Mouse (Mus musculus) midbrain, embryonic 13.5 days (tissue): ENCODE data around the gene Fbxo46. TPM values are rescaled to one million over a fixed set of nuclear protein-coding genes. Genes with fewer than 3 reads are reported as not detected.
"Not testable (repeated sequence)": the region's sequence is repeated elsewhere in the genome, so short reads cannot be mapped to it uniquely, and the experiment has no call there.

Source experiments
- ATAC-seq: fragments of 200-750 bp; cut with Nextera tagmentation; 2 replicates; pipeline ENCODE4 v1.8.0; 2017; ENCODE audit warnings: mild to moderate bottlenecking, moderate TSS enrichment, moderate library complexity
- H3K27ac ChIP-seq: fragments of 300-500 bp; sonication (generic); 2 replicates; pipeline ENCODE4 v1.5.1; 2015; ENCODE audit warnings: inconsistent platforms, mild to moderate bottlenecking, moderate library complexity
- H3K27me3 ChIP-seq: fragments of 300-500 bp; sonication (generic); 2 replicates; pipeline ENCODE4 v1.6.1; 2015; ENCODE audit warnings: mild to moderate bottlenecking, inconsistent platforms
- H3K36me3 ChIP-seq: fragments of 300-500 bp; sonication (generic); 2 replicates; pipeline ENCODE4 v1.6.1; 2015; ENCODE audit warnings: mild to moderate bottlenecking, inconsistent platforms
- H3K4me1 ChIP-seq: fragments of 300-500 bp; sonication (generic); replicated peaks from 2 replicates; pipeline ENCODE4 v1.6.1; 2015; ENCODE audit warnings: inconsistent platforms
- H3K4me2 ChIP-seq: fragments of 300-500 bp; sonication (generic); replicated peaks from 2 replicates; pipeline ENCODE4 v1.6.1; 2015; ENCODE audit warnings: moderate library complexity, mild to moderate bottlenecking, inconsistent platforms
- H3K4me3 ChIP-seq: fragments of 300-500 bp; sonication (generic); replicated peaks from 2 replicates; pipeline ENCODE4 v1.5.1; 2015; ENCODE audit warnings: mild to moderate bottlenecking, inconsistent platforms
- H3K9ac ChIP-seq: fragments of 300-500 bp; sonication (generic); replicated peaks from 2 replicates; pipeline ENCODE4 v1.6.1; 2015; ENCODE audit warnings: mild to moderate bottlenecking, inconsistent platforms
- H3K9me3 ChIP-seq: fragments of 300-500 bp; sonication (generic); 2 replicates; pipeline ENCODE4 v1.6.1; 2016; ENCODE audit warnings: mild to moderate bottlenecking, inconsistent platforms
- WGBS: fragments of 180-500 bp; shearing (Covaris S2); methylation state at CpG from one replicate; pipeline ENCODE4 v1.1.7; 2015; 5-methylcytosine and 5-hydroxymethylcytosine counted together
- polyA plus RNA-seq: library from polyadenylated mRNA; unstranded; fragments of >200 nt; fragmentation: Nextera tagmentation; extraction: Ambion mirVana; gene quantifications from 2 replicates; pipeline ENCODE4 v1.2.1, GENCODE M21; 2015

Fbxo46 gene
- polyA plus RNA-seq, 1 experiment from 2014 or later = 19.6 TPM

DNA sequence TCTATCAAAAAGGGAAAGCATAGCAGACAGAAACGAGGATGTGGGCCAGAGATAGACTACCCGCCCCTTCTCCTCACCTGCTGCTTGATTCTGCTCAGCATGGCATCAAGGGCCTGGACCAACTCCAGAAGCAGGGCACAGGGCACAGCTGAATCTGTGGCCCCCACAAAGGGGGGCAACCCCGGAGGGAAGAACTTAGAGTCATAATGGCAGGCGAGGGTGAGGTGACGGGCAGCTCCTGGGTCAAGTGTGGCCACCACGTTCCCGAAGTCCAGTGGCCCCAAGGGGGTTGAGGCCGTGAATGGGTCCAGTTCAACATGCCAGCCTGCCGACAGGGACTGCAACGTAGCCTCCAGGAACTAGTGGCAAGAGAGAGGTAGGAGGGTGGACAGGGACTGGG is 27.1 kb downstream of the Fbxo46 start:
- Histone ChIP-seq H3K27ac (no peak overlapping the region), H3K4me2 (no peak overlapping the region), H3K36me3 (peaks cover 22% of the 10 kb centered on the region), H3K9ac (0 out of 2 replicates have a peak overlapping the region, but pooled peaks have one; percentile 5), H3K4me3 (no peak overlapping the region), H3K27me3 (no peaks in the 10 kb centered on the region), H3K9me3 (no peaks in the 10 kb centered on the region), H3K4me1 (peaks cover 30% of the 10 kb centered on the region)
- ATAC-seq = no peak
- 92% methylated on average over 10 of the region's 10 CpGs for WGBS

- Histone ChIP-seq H3K4me1 (peaks cover 30% of the 10 kb centered on the region), H3K27me3 (no peaks in the 10 kb centered on the region), H3K4me3 (peak overlapping the region; percentile 65; the same call in 1 of the 2 replicates), H3K27ac (no peak overlapping the region), H3K9me3 (no peaks in the 10 kb centered on the region), H3K9ac (no peak overlapping the region), H3K36me3 (peaks cover 22% of the 10 kb centered on the region), H3K4me2 (peak overlapping the region; percentile 83)
- 63% methylated on average over 6 of the region's 6 CpGs for WGBS
- ATAC-seq = no peak
Observed at GRCm38 (mm10) chr7:19147497-19148045, 27.9 kb downstream of the Fbxo46 start.

DNA sequence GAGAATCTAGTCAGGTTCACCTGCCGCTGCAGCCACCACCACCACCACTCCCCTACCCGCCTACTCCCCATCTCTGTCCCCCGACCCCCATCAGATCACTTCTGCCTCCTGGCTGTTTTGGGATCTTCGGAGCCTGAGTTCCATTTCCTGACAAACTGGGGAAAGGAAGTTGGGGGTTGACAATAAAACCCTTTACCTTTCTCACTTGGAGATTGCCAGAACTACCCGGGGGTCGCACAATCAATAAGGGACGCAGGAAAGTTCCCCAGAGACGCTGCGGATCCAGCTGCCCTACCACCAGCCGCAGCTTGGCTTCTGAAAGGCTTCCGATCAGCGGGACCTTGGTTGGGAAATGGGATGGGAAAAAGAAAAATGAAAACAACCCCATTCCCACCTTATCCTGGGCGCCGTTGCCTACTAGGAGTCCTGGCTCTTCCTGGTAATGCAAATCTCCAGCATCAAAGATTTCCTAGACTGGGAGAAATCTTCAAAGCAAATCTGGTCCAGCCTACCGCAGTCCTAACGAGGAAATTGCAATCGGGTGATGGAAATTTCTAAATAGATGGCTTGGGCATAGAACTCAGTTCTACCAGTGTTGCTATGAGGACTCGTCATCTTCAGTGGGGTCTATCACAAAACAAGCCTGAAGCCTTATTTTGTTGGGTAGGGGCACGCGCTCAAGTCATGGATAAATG is 28.7 kb downstream of the Fbxo46 start:
- Histone ChIP-seq H3K4me3 (peak overlapping the region; percentile 65), H3K9me3 (no peaks in the 10 kb centered on the region), H3K4me1 (peaks cover 30% of the 10 kb centered on the region), H3K9ac (peak overlapping the region; percentile 66), H3K36me3 (peaks cover 23% of the 10 kb centered on the region), H3K4me2 (peak overlapping the region; percentile 83), H3K27ac (peak overlapping the region; percentile 87), H3K27me3 (no peaks in the 10 kb centered on the region)
- WGBS = 14% methylated on average over 20 of the region's 20 CpGs
- ATAC-seq = no peak

DNA sequence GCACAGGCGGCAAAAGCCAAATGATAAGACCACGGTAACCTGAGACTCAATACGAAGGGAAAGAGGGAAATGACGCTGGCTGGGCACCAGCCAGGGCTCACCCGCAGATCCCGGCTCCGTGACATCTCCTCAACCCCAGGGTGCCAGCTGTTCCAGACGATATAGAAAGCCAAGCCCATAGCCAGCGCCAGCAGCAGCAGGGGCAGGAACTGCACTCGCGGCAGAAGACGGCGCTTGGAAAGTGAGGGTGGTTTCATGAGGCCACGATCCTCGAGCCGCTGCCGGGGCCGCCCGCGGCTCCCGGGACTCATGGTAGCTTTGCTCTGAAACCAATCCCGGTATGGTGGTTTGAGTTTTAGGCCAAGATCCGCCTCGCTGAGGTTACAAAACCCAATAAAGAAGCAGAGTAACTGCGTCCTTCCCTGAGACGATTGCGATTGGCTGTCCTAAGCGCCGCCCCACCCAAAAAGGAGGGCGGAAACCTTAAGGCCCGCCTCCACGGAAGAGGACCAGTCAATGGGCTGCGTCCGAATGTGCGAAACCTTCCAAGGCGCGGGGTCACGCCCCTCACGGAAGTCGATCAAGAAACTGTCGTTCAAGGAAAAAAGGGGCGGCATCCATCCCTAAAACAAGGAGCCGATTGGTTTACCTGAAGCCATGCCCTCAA is 29.3 kb downstream of the Fbxo46 start, which contains the start of gene Qpctl:
Gene Qpctl, minus strand, starts transcription at position 417 of the 667 bp plus-strand sequence.
- Histone ChIP-seq H3K9ac (peak within 1 kb of the TSS; percentile 71), H3K4me1 (peaks cover 30% of the 10 kb centered on the region), H3K36me3 (peaks cover 30% of the 10 kb centered on the region), H3K4me3 (peak within 1 kb of the TSS; percentile 65), H3K9me3 (no peaks in the 10 kb centered on the region), H3K4me2 (peak within 1 kb of the TSS; percentile 83), H3K27me3 (no peaks in the 10 kb centered on the region), H3K27ac (peak within 1 kb of the TSS; percentile 87)
- under 1% methylated on average over 43 of the region's 43 CpGs for WGBS
- peak; percentile 97 for ATAC-seq

GRCm38 (mm10) chr7:19149626-19150025 is 30.0 kb downstream of the Fbxo46 start, which contains the start of gene Snrpd2:
Gene Snrpd2, plus strand, starts transcription at chr7:19149722.
- Histone ChIP-seq H3K27me3 (no peaks in the 10 kb centered on the region), H3K27ac (peak within 1 kb of the TSS; percentile 87), H3K9me3 (no peaks in the 10 kb centered on the region), H3K4me2 (peak within 1 kb of the TSS; percentile 83), H3K36me3 (peaks cover 34% of the 10 kb centered on the region), H3K9ac (peak within 1 kb of the TSS; percentile 71), H3K4me3 (peak within 1 kb of the TSS; percentile 65), H3K4me1 (peaks cover 30% of the 10 kb centered on the region)
- ATAC-seq = peak; percentile 89
- under 1% methylated on average over 24 of the region's 24 CpGs for whole genome bisulfite sequencing

GRCm38 (mm10) chr7:19151121-19151520 is 31.5 kb downstream of the Fbxo46 start:
- WGBS = 93% methylated on average over 10 of the region's 10 CpGs

GRCm38 (mm10) chr7:19154796-19155195 is 35.1 kb downstream of the Fbxo46 start:
- Histone ChIP-seq H3K4me1 (peaks cover 32% of the 10 kb centered on the region), H3K4me3 (no peak overlapping the region), H3K36me3 (peaks cover 47% of the 10 kb centered on the region), H3K9me3 (no peaks in the 10 kb centered on the region), H3K9ac (no peak overlapping the region), H3K27ac (no peak overlapping the region), H3K4me2 (no peak overlapping the region), H3K27me3 (peaks cover 13% of the 10 kb centered on the region)
- ATAC-seq = no peak
- WGBS = 83% methylated on average over 8 of the region's 8 CpGs

More at GRCm38 (mm10) chr7:19151121-19151520, 31.5 kb downstream of the Fbxo46 start:
- ATAC-seq, H3K9me3 ChIP-seq, H3K27me3 ChIP-seq, H3K27ac ChIP-seq: not testable (repeated sequence)
- Histone ChIP-seq H3K4me3 (peak overlapping the region; percentile 65; the same call in 1 of the 2 replicates), H3K9ac (peak overlapping the region; percentile 71; the same call in 1 of the 2 replicates), H3K36me3 (peaks cover 47% of the 10 kb centered on the region), H3K4me2 (peak overlapping the region; percentile 83), H3K4me1 (peaks cover 30% of the 10 kb centered on the region)

- H3K9ac ChIP-seq = no peak overlapping the region
- no peak overlapping the region for H3K27ac ChIP-seq
- H3K36me3 ChIP-seq = peaks cover 47% of the 10 kb centered on the region
- peaks cover 24% of the 10 kb centered on the region for H3K27me3 ChIP-seq
- H3K9me3 ChIP-seq = no peaks in the 10 kb centered on the region
- no peak for ATAC-seq
- H3K4me3 ChIP-seq = no peak overlapping the region
- WGBS = 66% methylated on average over 13 of the region's 13 CpGs
- no peak overlapping the region for H3K4me2 ChIP-seq
- H3K4me1 ChIP-seq = peaks cover 29% of the 10 kb centered on the region
Observed at GRCm38 (mm10) chr7:19155825-19156475, 36.3 kb downstream of the Fbxo46 start.

- Histone ChIP-seq H3K27me3 (peaks cover 25% of the 10 kb centered on the region), H3K9me3 (no peaks in the 10 kb centered on the region), H3K4me3 (peak overlapping the region; percentile 17), H3K4me2 (peak overlapping the region; percentile 49), H3K27ac (peak overlapping the region; percentile 80), H3K4me1 (peaks cover 25% of the 10 kb centered on the region), H3K9ac (peak overlapping the region; percentile 60), H3K36me3 (peaks cover 34% of the 10 kb centered on the region)
- peak; percentile 82 for ATAC-seq
- 6% methylated on average over 30 of the region's 30 CpGs for WGBS
Observed at GRCm38 (mm10) chr7:19157160-19157800, 37.6 kb downstream of the Fbxo46 start.

GRCm38 (mm10) chr7:19158601-19159000 is 38.9 kb downstream of the Fbxo46 start:
- Histone ChIP-seq H3K27ac (no peak overlapping the region), H3K4me2 (no peak overlapping the region), H3K4me3 (no peak overlapping the region), H3K9me3 (no peaks in the 10 kb centered on the region), H3K27me3 (peaks cover 35% of the 10 kb centered on the region), H3K9ac (no peak overlapping the region), H3K4me1 (peaks cover 25% of the 10 kb centered on the region), H3K36me3 (peaks cover 21% of the 10 kb centered on the region)
- no peak for ATAC-seq
- 69% methylated on average over 11 of the region's 11 CpGs for WGBS

GRCm38 (mm10) chr7:19159411-19159810 is 39.8 kb downstream of the Fbxo46 start:
- H3K36me3 ChIP-seq = peaks cover 15% of the 10 kb centered on the region
- H3K27ac ChIP-seq = no peak overlapping the region
- H3K4me1 ChIP-seq = peaks cover 32% of the 10 kb centered on the region
- no peak overlapping the region for H3K4me3 ChIP-seq
- peaks cover 43% of the 10 kb centered on the region for H3K27me3 ChIP-seq
- peak overlapping the region; percentile 57 for H3K4me2 ChIP-seq
- H3K9me3 ChIP-seq = no peaks in the 10 kb centered on the region
- WGBS = 16% methylated on average over 18 of the region's 18 CpGs
- H3K9ac ChIP-seq = no peak overlapping the region; the same call in 1 of the 2 replicates
- no peak for ATAC-seq
